Mouse (Mus musculus) embryonic fibroblast, embryonic 13.5 days (primary cell): Measurements from ENCODE around the gene A2ml1. TPM values are rescaled to one million over a fixed set of nuclear protein-coding genes. Genes with fewer than 3 reads are reported as not detected.
"Not testable (repeated sequence)": the region's sequence is repeated elsewhere in the genome, so short reads cannot be mapped to it uniquely, and the experiment has no call there.

Experiments used
- H3K27ac ChIP-seq: 2 replicates; pipeline ENCODE4 v1.5.1; 2012; ENCODE audit warnings: low read length, control low read depth, inconsistent platforms; ENCODE audit not compliant: insufficient read depth
- H3K4me1 ChIP-seq: 2 replicates; pipeline ENCODE4 v1.6.1; 2011; ENCODE audit warnings: low read length; ENCODE audit not compliant: control insufficient read depth, insufficient read depth
- H3K4me3 ChIP-seq: 2 replicates; pipeline ENCODE4 v1.5.1; 2011; ENCODE audit warnings: mild to moderate bottlenecking, control low read depth, low read length; ENCODE audit not compliant: insufficient read depth
- CTCF ChIP-seq: IDR thresholded peaks from 2 replicates; pipeline ENCODE4 v1.5.1; 2011; ENCODE audit warnings: mild to moderate bottlenecking, control low read depth, low read length, moderate library complexity, borderline replicate concordance; ENCODE audit not compliant: insufficient read depth
- POLR2A ChIP-seq: IDR thresholded peaks from 2 replicates; pipeline ENCODE4 v1.6.1; 2011; ENCODE audit warnings: low read depth, mild to moderate bottlenecking, control low read depth, low read length, moderate library complexity
- polyA plus RNA-seq: library from polyadenylated mRNA; stranded (reverse); fragments of >200 nt; gene quantifications from 2 replicates; pipeline ENCODE4 v1.2.4, GENCODE M21; 2011; ENCODE audit warnings: low read depth; ENCODE audit not compliant: missing spikeins, insufficient read length

The A2ml1 gene
- not detected in 2 replicates for polyA plus RNA-seq

GRCm38 (mm10) chr6:128581508-128581907 lies at the start of gene A2ml1:
Gene A2ml1 (minus strand): TSS chr6:128581608.
- H3K27ac ChIP-seq = no peak within 1 kb of the TSS

DNA sequence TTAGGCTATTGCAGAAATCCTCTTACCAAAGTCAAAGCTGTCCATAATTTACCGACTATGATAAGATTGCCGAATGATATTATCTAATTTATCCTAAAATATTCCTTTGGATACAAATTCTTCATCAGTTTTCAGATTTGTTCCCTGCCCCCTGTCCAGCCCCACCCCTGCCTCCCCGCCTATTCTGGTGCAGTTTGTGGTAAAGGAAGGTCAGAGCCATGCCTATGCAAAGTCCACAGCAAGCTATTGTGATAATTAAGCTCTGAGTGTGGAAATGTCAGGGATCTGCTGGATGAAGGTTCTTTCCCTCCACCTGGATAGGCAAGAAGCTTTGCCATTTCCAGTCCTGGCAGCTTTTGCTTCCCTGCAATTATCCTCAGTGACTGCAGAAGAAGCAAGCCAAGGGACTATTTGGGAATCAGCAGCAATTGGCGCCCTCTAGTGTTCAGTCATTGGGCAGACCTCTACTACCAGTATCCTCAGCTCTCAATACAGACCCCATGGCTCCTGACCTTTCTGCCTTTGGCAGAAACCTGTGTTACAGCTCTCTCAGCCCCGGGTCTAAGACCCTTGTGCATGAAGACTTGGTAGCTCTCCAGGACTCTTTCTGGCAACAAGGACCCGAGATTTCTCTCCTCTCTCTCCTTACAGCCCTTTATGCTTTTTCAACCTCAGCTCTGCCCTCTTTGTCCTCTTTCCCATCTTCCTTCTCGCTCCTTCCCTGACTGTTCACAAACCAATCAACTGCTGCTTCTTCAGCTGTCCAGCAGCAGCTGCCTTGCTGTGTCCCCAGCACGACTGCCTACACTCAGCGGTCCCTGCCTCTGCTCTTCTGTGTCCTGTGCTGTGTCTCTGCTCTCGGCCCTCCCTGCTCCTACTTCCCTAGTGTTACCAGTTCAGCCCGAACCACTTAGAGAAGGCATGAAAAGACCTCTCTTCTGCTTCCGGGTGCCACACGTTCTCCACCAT lies 48.6 kb upstream of the A2ml1 start:
- not testable (repeated sequence) for H3K27ac ChIP-seq, H3K4me1 ChIP-seq, H3K4me3 ChIP-seq

More at GRCm38 (mm10) chr6:128581508-128581907, at the start of gene A2ml1:
- Histone ChIP-seq H3K4me3 (no peak within 1 kb of the TSS), H3K4me1 (no peaks in the 10 kb centered on the region)
- TF ChIP-seq POLR2A (no peak), CTCF (no peak)

DNA sequence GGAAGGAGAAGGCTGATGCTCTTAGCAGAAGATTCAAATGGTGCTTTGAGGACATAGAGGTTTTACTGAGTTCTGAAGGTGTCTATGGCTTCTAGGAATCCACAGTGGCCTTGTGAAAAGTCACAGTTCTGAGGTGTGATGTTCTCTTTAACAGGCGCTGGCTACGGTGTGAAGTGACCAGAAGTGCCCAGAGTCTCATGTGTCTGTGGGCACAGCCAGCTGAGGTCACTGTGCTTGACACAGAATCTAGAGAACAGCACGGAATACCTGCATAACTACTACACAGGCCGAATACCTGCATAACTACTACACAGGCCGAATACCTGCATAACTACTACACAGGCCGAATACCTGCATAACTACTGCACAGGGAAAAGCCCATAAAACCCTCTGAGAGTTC lies 43.8 kb upstream of the A2ml1 start:
- not testable (repeated sequence) for H3K27ac ChIP-seq, H3K4me1 ChIP-seq, H3K4me3 ChIP-seq

DNA sequence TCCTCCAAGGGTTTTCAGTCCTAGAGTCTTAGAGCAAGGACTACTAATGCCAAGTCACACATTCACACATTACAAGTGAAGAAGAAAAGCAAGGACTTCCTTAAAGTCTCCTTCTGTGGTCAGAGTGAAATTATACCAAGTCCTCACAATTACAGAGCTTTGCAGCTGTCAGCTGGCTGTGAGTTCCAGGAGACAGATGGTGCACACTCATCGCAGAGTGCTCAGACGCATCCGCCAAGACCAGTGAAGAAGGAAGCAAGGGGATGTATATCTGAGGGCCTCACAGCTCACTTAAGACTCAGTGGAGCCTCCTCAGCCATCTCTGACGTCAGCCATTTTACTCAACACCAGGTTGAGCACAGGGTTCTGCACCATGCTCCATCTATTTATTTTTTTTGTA lies 43.0 kb upstream of the A2ml1 start:
- H3K27ac ChIP-seq = no peak overlapping the region
- no peak overlapping the region for H3K4me3 ChIP-seq
- no peaks in the 10 kb centered on the region for H3K4me1 ChIP-seq
- no peak for TF ChIP-seq CTCF
- TF ChIP-seq POLR2A = no peak

GRCm38 (mm10) chr6:128623433-128623832 lies 42.0 kb upstream of the A2ml1 start, which contains the start of gene Klrb1a:
Gene Klrb1a (minus strand): TSS chr6:128623533.
- H3K4me1 ChIP-seq, H3K27ac ChIP-seq, H3K4me3 ChIP-seq: not testable (repeated sequence)

DNA sequence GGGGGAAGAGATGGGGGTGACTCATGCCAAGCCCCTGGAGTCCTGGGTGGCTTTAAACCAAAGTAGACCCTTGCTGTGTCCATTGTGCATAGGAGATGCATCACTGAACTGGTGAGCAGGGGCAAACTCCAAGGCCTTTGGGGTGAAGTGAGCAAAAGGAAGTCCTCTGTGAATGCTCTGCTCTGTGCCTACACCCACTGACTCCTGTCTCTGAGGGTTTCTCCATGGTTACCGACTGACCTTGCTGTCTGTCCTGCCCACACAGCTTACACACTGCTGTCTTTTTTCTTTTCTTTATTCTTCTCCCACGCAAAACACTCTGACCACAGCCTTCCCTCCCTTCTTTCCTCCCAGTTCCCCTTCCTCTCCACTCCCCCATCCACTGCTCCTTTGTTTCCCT lies 41.3 kb upstream of the A2ml1 start:
- no peaks in the 10 kb centered on the region for H3K4me1 ChIP-seq
- no peak overlapping the region for H3K4me3 ChIP-seq
- no peak overlapping the region for H3K27ac ChIP-seq
- no peak for TF ChIP-seq CTCF
- no peak for TF ChIP-seq POLR2A

- Histone ChIP-seq H3K4me1 (no peaks in the 10 kb centered on the region), H3K4me3 (no peak overlapping the region), H3K27ac (no peak overlapping the region)
- no peak for TF ChIP-seq CTCF
- no peak for TF ChIP-seq POLR2A
Measured at GRCm38 (mm10) chr6:128606350-128606749, 24.9 kb upstream of the A2ml1 start.

GRCm38 (mm10) chr6:128604512-128604911 lies 23.1 kb upstream of the A2ml1 start:
- no peak for TF ChIP-seq POLR2A
- no peak for TF ChIP-seq CTCF

DNA sequence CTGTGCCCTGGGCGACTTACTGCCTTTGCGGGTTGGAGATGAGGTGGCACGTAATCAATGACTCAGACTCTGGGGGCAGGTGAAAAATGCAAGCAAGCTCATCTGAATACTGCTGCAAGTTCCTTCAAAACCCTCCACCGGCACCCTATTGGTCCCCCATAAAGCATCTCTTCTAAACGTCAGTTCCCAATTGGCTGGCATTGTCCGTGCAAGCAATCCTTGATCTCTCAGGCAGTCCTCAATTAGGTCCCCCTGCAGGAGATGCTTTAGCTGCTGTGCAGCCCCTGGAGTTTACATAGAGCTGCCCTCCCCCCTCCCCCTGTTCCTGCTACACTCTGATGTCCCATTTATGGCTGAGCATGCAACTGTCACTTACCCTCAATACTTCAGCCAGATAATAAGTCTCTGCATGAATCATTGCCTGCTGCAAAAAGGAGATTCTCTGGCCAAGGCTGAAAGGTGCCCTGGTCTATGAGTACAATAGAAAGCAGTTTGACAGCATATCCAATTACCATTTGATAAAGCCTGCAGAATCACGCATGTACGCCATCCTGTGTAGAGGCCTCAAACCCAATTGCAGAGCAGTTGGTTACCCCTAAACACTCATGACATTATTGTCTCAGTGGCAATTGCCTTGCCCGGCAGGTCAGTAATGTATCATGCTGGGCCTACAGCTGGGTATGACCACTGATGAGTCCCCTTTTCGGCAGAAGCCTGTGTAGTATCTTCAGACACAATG lies 21.2 kb upstream of the A2ml1 start:
- Histone ChIP-seq H3K27ac (no peak overlapping the region), H3K4me1 (no peaks in the 10 kb centered on the region), H3K4me3 (no peak overlapping the region)
- no peak for TF ChIP-seq POLR2A
- no peak for TF ChIP-seq CTCF

More at GRCm38 (mm10) chr6:128604512-128604911, 23.1 kb upstream of the A2ml1 start:
- no peak overlapping the region for H3K4me3 ChIP-seq
- H3K27ac ChIP-seq = no peak overlapping the region
- no peaks in the 10 kb centered on the region for H3K4me1 ChIP-seq

DNA sequence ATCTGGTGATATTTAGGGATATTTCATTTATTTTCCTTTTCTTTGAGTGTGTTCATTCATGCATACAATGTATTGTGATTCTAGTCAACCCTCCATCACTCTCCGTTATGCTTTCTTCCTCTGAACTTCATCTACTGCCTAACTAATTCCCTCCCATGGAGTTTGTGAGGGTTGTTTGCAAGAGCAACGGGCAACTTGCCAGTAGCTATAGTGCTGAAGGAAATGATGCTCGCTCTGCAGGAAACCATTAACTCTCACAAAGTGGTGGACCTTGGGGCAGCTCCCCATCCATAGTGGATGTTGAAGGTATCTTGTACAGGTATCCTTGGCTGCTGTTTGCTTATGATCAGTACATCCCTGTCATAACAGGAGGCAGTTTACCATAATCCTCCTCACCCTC lies 20.6 kb upstream of the A2ml1 start:
- no peak overlapping the region for H3K27ac ChIP-seq
- no peak overlapping the region for H3K4me3 ChIP-seq
- TF ChIP-seq POLR2A (no peak), CTCF (no peak)
- no peaks in the 10 kb centered on the region for H3K4me1 ChIP-seq
